Mouse (Mus musculus) forebrain, postnatal 0 days (tissue): ENCODE measurements around the gene Flrt2. TPM values are rescaled to one million over a fixed set of nuclear protein-coding genes. Genes with fewer than 3 reads are reported as not detected.

ENCODE experiments used
- ATAC-seq: fragments of 200-750 bp; cut with Nextera tagmentation; 2 replicates; pipeline ENCODE4 v1.8.0; 2017; ENCODE audit warnings: mild to moderate bottlenecking, moderate library complexity
- DNase-seq: peaks from one replicate; pipeline ENCODE4 v3.0.0-alpha.2; 2015
- H3K27ac ChIP-seq: fragments of 300-500 bp; sonication (generic); 2 replicates; pipeline ENCODE4 v1.5.1; 2014; ENCODE audit warnings: low read depth, mild to moderate bottlenecking, antibody characterized with exemption, low read length, moderate library complexity, mixed read lengths
- H3K27me3 ChIP-seq: fragments of 300-500 bp; sonication (generic); 2 replicates; pipeline ENCODE4 v1.6.1; 2014; ENCODE audit warnings: mild to moderate bottlenecking, low read length, mixed read lengths; ENCODE audit not compliant: insufficient read depth
- H3K36me3 ChIP-seq: fragments of 300-500 bp; sonication (generic); 2 replicates; pipeline ENCODE4 v1.6.1; 2014; ENCODE audit warnings: mild to moderate bottlenecking, moderate library complexity; ENCODE audit not compliant: insufficient read depth
- H3K4me1 ChIP-seq: fragments of 300-500 bp; sonication (generic); 2 replicates; pipeline ENCODE4 v1.6.1; 2014; ENCODE audit warnings: antibody characterized with exemption; ENCODE audit not compliant: insufficient read depth
- H3K4me2 ChIP-seq: fragments of 300-500 bp; sonication (generic); 2 replicates; pipeline ENCODE4 v1.6.1; 2014; ENCODE audit warnings: low read depth, mild to moderate bottlenecking, moderate library complexity
- H3K4me3 ChIP-seq: fragments of 300-500 bp; sonication (generic); 2 replicates; pipeline ENCODE4 v1.5.1; 2014; ENCODE audit warnings: low read depth, low read length, mixed read lengths
- H3K9ac ChIP-seq: fragments of 300-500 bp; sonication (generic); 2 replicates; pipeline ENCODE4 v1.6.1; 2014; ENCODE audit warnings: mild to moderate bottlenecking
- H3K9me3 ChIP-seq: fragments of 300-500 bp; sonication (generic); 2 replicates; pipeline ENCODE4 v1.6.1; 2016; ENCODE audit warnings: low read length
- CTCF ChIP-seq: sonication (generic); IDR thresholded peaks from 2 replicates; pipeline ENCODE4 v1.5.1; 2016; ENCODE audit warnings: antibody characterized with exemption, control low read depth, low read depth
- WGBS: fragments of 180-500 bp; shearing (Covaris S2); extraction: QIAGEN DNeasy Blood & Tissue Kit; methylation state at CpG from one replicate; pipeline ENCODE4 v1.1.7; 2014; 5-methylcytosine and 5-hydroxymethylcytosine counted together
- polyA plus RNA-seq: library from polyadenylated mRNA; unstranded; fragments of >200 nt; fragmentation: Nextera tagmentation; extraction: Ambion mirVana; gene quantifications from 2 replicates; pipeline ENCODE4 v1.2.1, GENCODE M21; 2015
- total RNA-seq: library from RNA; depleted of rRNA; stranded (reverse); fragments of >200 nt; gene quantifications from 2 replicates; pipeline ENCODE4 v1.2.3, GENCODE M21; 2014

The Flrt2 gene
- total and polyA plus RNA-seq, 2 experiments from 2014 or later: 16.9 to 67.4 TPM

DNA sequence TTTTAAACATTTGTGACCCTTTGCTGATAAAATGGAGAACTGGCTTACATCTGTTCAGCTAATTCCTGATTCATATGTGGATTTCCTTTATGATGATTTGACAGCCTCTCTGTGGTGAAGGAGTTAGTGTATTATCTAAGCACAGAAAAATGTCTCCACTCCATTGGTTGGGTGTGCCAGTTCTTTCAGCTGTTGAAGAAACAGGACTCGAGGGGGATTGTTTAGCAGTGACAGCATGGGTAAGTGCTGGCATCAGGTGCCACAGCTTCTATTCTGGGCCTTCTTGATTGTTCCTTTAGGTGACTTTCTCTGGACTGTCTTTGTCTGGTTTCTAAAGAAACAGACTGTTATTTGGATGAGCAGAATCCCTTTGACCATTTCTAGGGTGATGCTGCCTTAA lies 42.0 kb downstream of the Flrt2 start:
- H3K27ac ChIP-seq: no peak overlapping the region
- H3K4me3 ChIP-seq: no peak overlapping the region
- H3K27me3 ChIP-seq: no peaks in the 10 kb centered on the region
- H3K9ac ChIP-seq: no peak overlapping the region
- peaks cover 7% of the 10 kb centered on the region; the same call in 1 of the 2 replicates for H3K36me3 ChIP-seq
- ATAC-seq: no peak
- no peaks in the 10 kb centered on the region for H3K4me1 ChIP-seq
- WGBS: 31% methylated on average over 1 of the region's 1 CpGs
- TF ChIP-seq CTCF: no peak
- no peak overlapping the region for H3K4me2 ChIP-seq
- DNase-seq: no peak
- no peaks in the 10 kb centered on the region for H3K9me3 ChIP-seq

DNA sequence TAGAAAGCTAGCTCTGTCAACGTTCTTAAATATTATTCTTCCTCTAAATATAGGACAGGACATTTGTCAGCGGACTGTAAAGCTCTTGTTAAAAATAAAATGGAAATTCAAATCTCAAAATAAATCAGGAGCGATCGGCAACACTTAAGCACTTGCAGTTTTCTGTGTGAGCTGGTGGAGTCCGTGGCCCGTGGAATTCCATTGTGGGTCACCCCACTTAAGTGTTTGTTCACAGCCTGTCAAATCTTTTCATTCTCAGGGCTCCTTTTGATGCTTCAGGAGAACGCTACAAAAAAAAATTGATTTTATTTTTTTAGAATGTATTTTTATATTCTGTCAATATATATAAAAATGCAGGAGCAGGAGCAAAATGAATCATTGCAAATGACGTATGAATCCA lies 45.5 kb downstream of the Flrt2 start:
- ATAC-seq: no peak
- Histone ChIP-seq H3K36me3 (0 out of 2 replicates have a peak, but pooled peaks cover 4% of the 10 kb centered on the region), H3K4me2 (peak overlapping the region; percentile 18; the same call in 1 of the 2 replicates), H3K9me3 (no peaks in the 10 kb centered on the region), H3K9ac (no peak overlapping the region), H3K27me3 (no peaks in the 10 kb centered on the region), H3K4me1 (no peaks in the 10 kb centered on the region; the same call in 1 of the 2 replicates), H3K4me3 (no peak overlapping the region), H3K27ac (peak overlapping the region; percentile 22)
- TF ChIP-seq CTCF: no peak
- 41% methylated on average over 8 of the region's 8 CpGs for WGBS
- no peak for DNase-seq

DNA sequence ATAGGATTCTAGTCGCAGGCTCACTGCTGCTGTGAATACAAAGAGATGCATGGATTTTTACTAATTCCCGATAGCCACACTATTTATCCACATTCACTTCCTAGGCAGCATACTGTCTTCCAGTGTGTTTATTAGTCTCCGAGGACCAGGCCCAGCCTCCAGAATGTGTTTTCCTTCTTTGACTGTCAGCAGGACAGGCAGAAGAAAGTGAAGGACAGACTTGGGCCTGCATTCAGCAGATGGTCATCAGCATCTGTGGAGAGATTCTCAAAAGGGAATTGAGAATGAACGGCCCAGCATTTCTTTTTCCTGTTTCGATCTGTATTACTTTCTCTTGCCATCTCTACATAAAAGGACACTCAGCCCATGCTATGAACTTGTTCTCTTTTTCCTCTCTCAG lies 46.0 kb downstream of the Flrt2 start:
- H3K4me1 ChIP-seq: no peaks in the 10 kb centered on the region; the same call in 1 of the 2 replicates
- H3K36me3 ChIP-seq: 0 out of 2 replicates have a peak, but pooled peaks cover 4% of the 10 kb centered on the region
- no peaks in the 10 kb centered on the region for H3K27me3 ChIP-seq
- DNase-seq (no peak), ATAC-seq (no peak)
- H3K4me3 ChIP-seq: no peak overlapping the region
- no peak overlapping the region for H3K9ac ChIP-seq
- H3K9me3 ChIP-seq: no peaks in the 10 kb centered on the region
- peak overlapping the region; percentile 22 for H3K27ac ChIP-seq
- no peak overlapping the region for H3K4me2 ChIP-seq
- TF ChIP-seq CTCF: no peak
- 42% methylated on average over 5 of the region's 5 CpGs for WGBS

DNA sequence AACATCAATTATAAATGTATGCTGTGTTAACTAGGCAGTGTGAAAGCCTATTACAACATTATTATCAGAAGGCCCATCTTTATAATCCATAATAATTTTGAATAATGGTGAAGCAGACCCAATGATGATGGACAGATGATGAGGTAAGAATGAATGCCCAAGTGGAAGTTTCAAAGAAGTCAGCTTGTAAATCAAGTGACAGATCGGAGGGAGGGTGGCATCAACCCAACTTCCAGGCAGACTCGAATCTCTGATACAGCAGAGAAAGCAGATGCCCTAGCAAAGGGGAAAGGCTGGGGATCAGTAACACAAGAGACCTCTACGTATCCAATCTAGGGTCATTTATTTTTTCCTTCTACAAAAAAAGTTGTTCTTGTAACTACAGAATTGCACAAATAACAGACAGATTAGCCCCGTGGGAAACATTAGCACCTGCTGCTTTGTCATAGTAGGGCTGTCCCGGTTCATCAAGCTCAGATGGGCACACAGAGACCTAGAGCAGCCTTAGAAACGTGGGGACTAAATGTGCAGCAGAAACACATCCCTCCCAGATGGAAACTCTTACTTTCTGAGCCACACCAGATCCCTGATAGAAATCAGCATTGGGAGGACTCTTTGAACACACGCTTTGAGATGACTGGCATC lies 46.6 kb downstream of the Flrt2 start:
- H3K27ac ChIP-seq: peak overlapping the region; percentile 22; the same call in 1 of the 2 replicates
- DNase-seq: no peak
- H3K27me3 ChIP-seq: no peaks in the 10 kb centered on the region
- WGBS: 43% methylated on average over 7 of the region's 7 CpGs
- H3K9ac ChIP-seq: no peak overlapping the region
- no peaks in the 10 kb centered on the region; the same call in 1 of the 2 replicates for H3K4me1 ChIP-seq
- no peak for ATAC-seq
- no peaks in the 10 kb centered on the region for H3K9me3 ChIP-seq
- TF ChIP-seq CTCF: no peak
- H3K36me3 ChIP-seq: 0 out of 2 replicates have a peak, but pooled peaks cover 4% of the 10 kb centered on the region
- H3K4me2 ChIP-seq: no peak overlapping the region
- H3K4me3 ChIP-seq: no peak overlapping the region

DNA sequence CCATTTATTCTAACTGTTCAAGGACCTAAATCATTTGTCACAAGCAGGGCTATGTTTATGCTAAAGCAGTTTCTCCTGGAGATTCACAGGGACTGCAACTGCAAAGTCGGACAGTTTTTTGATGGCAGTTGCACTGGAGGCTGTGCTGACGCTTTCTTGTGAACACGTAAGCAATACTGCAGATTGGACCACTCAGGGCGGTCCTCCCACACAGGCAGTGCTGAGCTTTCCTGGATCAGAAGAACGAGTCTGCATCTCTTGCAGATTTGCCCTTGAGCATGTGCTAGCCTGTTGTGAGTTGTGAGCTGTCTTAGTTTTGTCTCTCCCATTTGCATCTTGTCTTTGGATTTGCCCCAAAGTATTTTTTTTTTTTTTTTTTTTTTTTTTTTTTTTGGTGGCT lies 47.7 kb downstream of the Flrt2 start:
- no peaks in the 10 kb centered on the region; the same call in 1 of the 2 replicates for H3K4me1 ChIP-seq
- 55% methylated on average over 5 of the region's 5 CpGs for WGBS
- DNase-seq (peak; percentile 49), ATAC-seq (peak; percentile 60)
- H3K27me3 ChIP-seq: no peaks in the 10 kb centered on the region
- H3K9me3 ChIP-seq: no peaks in the 10 kb centered on the region
- no peak for TF ChIP-seq CTCF
- H3K9ac ChIP-seq: no peak overlapping the region
- no peak overlapping the region for H3K4me3 ChIP-seq
- 0 out of 2 replicates have a peak, but pooled peaks cover 4% of the 10 kb centered on the region for H3K36me3 ChIP-seq
- H3K4me2 ChIP-seq: no peak overlapping the region
- H3K27ac ChIP-seq: no peak overlapping the region

DNA sequence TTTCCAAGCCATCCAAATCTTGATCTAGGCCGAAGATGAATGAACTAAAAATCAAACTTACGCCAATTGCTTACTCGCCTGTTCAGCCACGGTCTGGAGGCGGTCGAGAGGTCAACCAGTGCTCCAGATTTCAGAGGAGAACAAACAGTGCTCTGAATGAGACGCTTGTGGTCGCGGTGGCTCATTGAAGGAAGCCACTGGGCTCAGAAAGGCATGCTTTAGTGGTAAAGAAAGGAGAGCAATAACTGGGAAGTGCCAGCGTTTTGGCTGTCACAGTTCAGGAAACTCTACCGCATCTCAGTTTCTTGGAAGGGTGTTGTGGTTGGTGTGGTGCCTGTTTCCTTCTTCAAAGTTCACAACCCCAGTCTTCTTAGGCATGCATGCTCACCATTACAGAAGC lies 49.3 kb downstream of the Flrt2 start:
- Histone ChIP-seq H3K4me3 (no peak overlapping the region), H3K27ac (no peak overlapping the region), H3K9me3 (no peaks in the 10 kb centered on the region), H3K4me1 (no peaks in the 10 kb centered on the region; the same call in 1 of the 2 replicates), H3K4me2 (no peak overlapping the region), H3K9ac (no peak overlapping the region), H3K27me3 (no peaks in the 10 kb centered on the region), H3K36me3 (0 out of 2 replicates have a peak, but pooled peaks cover 4% of the 10 kb centered on the region)
- DNase-seq (no peak), ATAC-seq (no peak)
- TF ChIP-seq CTCF: no peak
- 76% methylated on average over 11 of the region's 11 CpGs for WGBS

DNA sequence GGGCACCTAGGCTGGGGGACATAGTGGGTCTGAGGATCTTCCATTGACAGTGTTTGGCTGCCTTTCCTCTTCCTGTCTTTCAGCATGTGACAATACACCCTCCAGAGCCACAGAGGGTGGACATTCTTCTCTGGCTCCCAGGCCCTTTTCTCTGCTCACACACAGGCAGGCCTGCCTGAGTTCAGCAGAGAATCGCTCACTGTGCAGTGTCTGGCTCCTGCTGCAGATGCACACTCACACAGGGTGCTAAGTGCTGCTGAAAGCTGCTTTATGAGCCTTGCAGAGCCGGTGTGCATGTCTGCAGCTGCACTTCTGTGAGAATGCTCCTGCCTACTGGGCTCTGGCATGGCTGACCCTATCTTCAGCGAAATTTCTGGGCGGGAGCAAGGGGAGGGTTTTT lies 52.3 kb downstream of the Flrt2 start:
- no peak overlapping the region for H3K27ac ChIP-seq
- H3K36me3 ChIP-seq: no peaks in the 10 kb centered on the region
- ATAC-seq: peak; percentile 77
- DNase-seq: no peak
- no peak overlapping the region for H3K4me2 ChIP-seq
- no peaks in the 10 kb centered on the region; the same call in 1 of the 2 replicates for H3K4me1 ChIP-seq
- WGBS: 52% methylated on average over 4 of the region's 4 CpGs
- H3K4me3 ChIP-seq: no peak overlapping the region
- no peak for TF ChIP-seq CTCF
- H3K9me3 ChIP-seq: no peaks in the 10 kb centered on the region
- H3K9ac ChIP-seq: no peak overlapping the region
- no peaks in the 10 kb centered on the region for H3K27me3 ChIP-seq
